In genomic region chr13:97725160-97725825, GRCm38 (mm10) we compare ENCODE assay signal across 13 mouse cellular contexts. TPM values are rescaled to one million over a fixed set of nuclear protein-coding genes. Genes with fewer than 3 reads are reported as not detected.
A peak's percentile ranks its signal among the peaks of the same experiment; 100 is the strongest.
DNase-seq lines count a peak whose midpoint lies in the region; ATAC-seq and TF ChIP-seq lines count a peak whose summit lies in the region.
"Had no signal": no experiment of that assay in that cellular context is flagged by ENCODE, and none has a peak within 500 bp of the region (broad histone marks: within the 10 kb centered on the region; RNA-seq: fewer than 3 reads in every experiment).

No protein-coding gene starts in this region.

- intact Hi-C loops in gastrocnemius, adult 2 months (cut with DNase I), result no loop called here

- H3K27me3 ChIP-seq in liver, embryonic 14.5 days (ENCODE audit: control insufficient read depth, insufficient read depth, low read length), result no peaks in the 10 kb centered on the region
- H3K27me3 ChIP-seq in liver, embryonic 11.5 days (replicated peaks; ENCODE audit: control insufficient read depth, insufficient read depth, low read length), result no peaks in the 10 kb centered on the region
- H3K27me3 ChIP-seq in limb, embryonic 14.5 days (ENCODE audit: control insufficient read depth, insufficient read depth, low read length), result no peaks in the 10 kb centered on the region
- H3K27me3 ChIP-seq in midbrain, embryonic 10.5 days (ENCODE audit: low read depth, poor library complexity, severe bottlenecking), result no peaks in the 10 kb centered on the region
- H3K27me3 ChIP-seq: embryonic facial prominence, embryonic 12.5 days; hindbrain, embryonic 13.5 days; kidney, embryonic 15.5 days; megakaryocyte, embryonic 14.5 days had no signal

- no peak for ATAC-seq in liver, embryonic 14.5 days (ENCODE audit: insufficient read depth)
- no peak for ATAC-seq in liver, embryonic 11.5 days (replicated peaks; ENCODE audit: low FRiP score)
- peak; percentile 72; the same call in 1 of the 2 replicates for ATAC-seq in limb, embryonic 14.5 days (ENCODE audit: low FRiP score, low read depth)
- ATAC-seq: intestine, embryonic 16.5 days; midbrain, embryonic 16.5 days had no signal

- DNase-seq in gastrocnemius, adult 2 months, result peak; percentile 25
- no peak for DNase-seq in gastrocnemius, adult 18-20 months (ENCODE audit: low spot score)
- no peak for DNase-seq in liver, embryonic 14.5 days (ENCODE audit: low read depth in 3 of 3, low spot score in 3 of 3)
- DNase-seq in liver, embryonic 11.5 days (ENCODE audit: low spot score), result no peak
- peak; percentile 36 for DNase-seq in brain, embryonic 14.5 days (ENCODE audit: low read depth)
- DNase-seq in limb, embryonic 14.5 days (ENCODE audit: low spot score), result peak; percentile 59
- no peak for DNase-seq in midbrain, embryonic 10.5 days (ENCODE audit: low spot score)

- no peaks in the 10 kb centered on the region for H3K4me1 ChIP-seq in liver, embryonic 14.5 days (replicated peaks; ENCODE audit: control insufficient read depth in 2 of 2, insufficient read depth in 2 of 2, low read length in 1 of 2)
- no peaks in the 10 kb centered on the region for H3K4me1 ChIP-seq in liver, embryonic 11.5 days (replicated peaks; ENCODE audit: control insufficient read depth, insufficient read depth, low read length)
- peaks cover 12% of the 10 kb centered on the region; the same call in 1 of the 2 replicates for H3K4me1 ChIP-seq in limb, embryonic 14.5 days (ENCODE audit: control insufficient read depth, insufficient read depth, low read length)
- H3K4me1 ChIP-seq in midbrain, embryonic 10.5 days, result peaks cover 8% of the 10 kb centered on the region; the same call in 1 of the 2 replicates
- H3K4me1 ChIP-seq: kidney, embryonic 15.5 days; megakaryocyte, embryonic 14.5 days had no signal

- TF ChIP-seq EP300 in liver, embryonic 14.5 days (IDR thresholded peaks at IDR 0.05; ENCODE audit: low read depth), result no peak

- no peaks in the 10 kb centered on the region for H3K36me3 ChIP-seq in liver, embryonic 14.5 days (replicated peaks; ENCODE audit: control insufficient read depth, insufficient read depth, low read depth)
- no peaks in the 10 kb centered on the region for H3K36me3 ChIP-seq in liver, embryonic 11.5 days (ENCODE audit: control insufficient read depth, insufficient read depth, low read length)
- no peaks in the 10 kb centered on the region for H3K36me3 ChIP-seq in limb, embryonic 14.5 days (ENCODE audit: control insufficient read depth, insufficient read depth, low read length)
- H3K36me3 ChIP-seq in midbrain, embryonic 10.5 days, result no peaks in the 10 kb centered on the region
- H3K36me3 ChIP-seq: embryonic facial prominence, embryonic 12.5 days; hindbrain, embryonic 13.5 days; kidney, embryonic 15.5 days had no signal

- TF ChIP-seq POLR2A in brain, embryonic 14.5 days (IDR thresholded peaks at IDR 0.05; ENCODE audit: borderline replicate concordance, extremely low read depth, insufficient read depth, insufficient read length, poor library complexity, severe bottlenecking), result no peak
- no peak for TF ChIP-seq POLR2A in limb, embryonic 14.5 days (IDR thresholded peaks at IDR 0.05; ENCODE audit: borderline replicate concordance, extremely low read depth, insufficient read depth, insufficient read length)

- H3K9me3 ChIP-seq in liver, embryonic 14.5 days (ENCODE audit: control insufficient read depth, low read length), result no peaks in the 10 kb centered on the region
- no peaks in the 10 kb centered on the region for H3K9me3 ChIP-seq in liver, embryonic 11.5 days (ENCODE audit: control insufficient read depth, low read length)
- H3K9me3 ChIP-seq in limb, embryonic 14.5 days (ENCODE audit: control insufficient read depth, low read length), result no peaks in the 10 kb centered on the region
- H3K9me3 ChIP-seq in midbrain, embryonic 10.5 days (replicated peaks), result no peaks in the 10 kb centered on the region
- H3K9me3 ChIP-seq: embryonic facial prominence, embryonic 12.5 days; hindbrain, embryonic 13.5 days; kidney, embryonic 15.5 days; megakaryocyte, embryonic 14.5 days had no signal

- no peak overlapping the region for H3K9ac ChIP-seq in liver, embryonic 14.5 days (replicated peaks)
- no peak overlapping the region for H3K9ac ChIP-seq in liver, embryonic 11.5 days (ENCODE audit: low read depth, low read length)
- no peak overlapping the region for H3K9ac ChIP-seq in limb, embryonic 14.5 days (ENCODE audit: low read depth, low read length, severe bottlenecking)
- H3K9ac ChIP-seq: embryonic facial prominence, embryonic 12.5 days; hindbrain, embryonic 13.5 days; kidney, embryonic 15.5 days had no signal

- no peak for TF ChIP-seq CTCF in gastrocnemius, adult 2 months (IDR thresholded peaks at IDR 0.05)
- peak; percentile 25; the same call in 1 of the 2 replicates for TF ChIP-seq CTCF in liver, embryonic 14.5 days (IDR thresholded peaks at IDR 0.05; ENCODE audit: low read depth)
- TF ChIP-seq CTCF in brain, embryonic 14.5 days (IDR thresholded peaks at IDR 0.05; ENCODE audit: borderline replicate concordance, extremely low read depth, insufficient read depth, insufficient read length), result no peak

- no peak overlapping the region for H3K4me3 ChIP-seq in gastrocnemius, adult 2 months
- H3K4me3 ChIP-seq in liver, embryonic 14.5 days (ENCODE audit: insufficient read depth in 1 of 2, low read depth in 2 of 2, low read length in 2 of 2), result no peak overlapping the region
- H3K4me3 ChIP-seq in liver, embryonic 11.5 days (ENCODE audit: low read depth, low read length), result no peak overlapping the region
- H3K4me3 ChIP-seq in limb, embryonic 14.5 days (replicated peaks; ENCODE audit: low read length), result no peak overlapping the region
- H3K4me3 ChIP-seq in midbrain, embryonic 10.5 days, result no peak overlapping the region
- H3K4me3 ChIP-seq: embryonic facial prominence, embryonic 12.5 days; hindbrain, embryonic 13.5 days; kidney, embryonic 15.5 days; megakaryocyte, embryonic 14.5 days had no signal

- no peak overlapping the region for H3K27ac ChIP-seq in gastrocnemius, adult 2 months
- no peak overlapping the region for H3K27ac ChIP-seq in liver, embryonic 14.5 days
- H3K27ac ChIP-seq in liver, embryonic 11.5 days (ENCODE audit: low read depth, low read length), result no peak overlapping the region
- no peak overlapping the region for H3K27ac ChIP-seq in limb, embryonic 14.5 days (replicated peaks; ENCODE audit: low read depth, low read length)
- H3K27ac ChIP-seq in midbrain, embryonic 10.5 days (replicated peaks), result no peak overlapping the region
- H3K27ac ChIP-seq: embryonic facial prominence, embryonic 12.5 days; hindbrain, embryonic 13.5 days; kidney, embryonic 15.5 days had no signal

- no peak overlapping the region for H3K4me2 ChIP-seq in liver, embryonic 14.5 days (ENCODE audit: low read depth)
- no peak overlapping the region for H3K4me2 ChIP-seq in liver, embryonic 11.5 days
- H3K4me2 ChIP-seq in limb, embryonic 14.5 days (replicated peaks; ENCODE audit: low read depth, low read length, severe bottlenecking), result no peak overlapping the region
- H3K4me2 ChIP-seq: embryonic facial prominence, embryonic 12.5 days; hindbrain, embryonic 13.5 days; kidney, embryonic 15.5 days had no signal

- 75% methylated on average over 11 of the region's 11 CpGs for WGBS in liver, embryonic 14.5 days (ENCODE audit: insufficient replicate concordance)
- WGBS in liver, embryonic 11.5 days, result 82% methylated on average over 11 of the region's 11 CpGs
- 54% methylated on average over 11 of the region's 11 CpGs for WGBS in limb, embryonic 14.5 days
- 84% methylated on average over 11 of the region's 11 CpGs for WGBS in midbrain, embryonic 10.5 days

RNA-seq across cellular contexts. Expression of gene Gm10260, which starts 35.1 kb away (rescaled TPM):
- 100 to 1,000 TPM; 109 to 126 TPM for total RNA-seq in gastrocnemius, adult 2 months (2021)
- total RNA-seq in gastrocnemius, adult 18-20 months (2021), result 100 to 1,000 TPM; 110 to 122 TPM
- 3.7 and 29.6 TPM in 2 replicates for polyA plus RNA-seq in liver, embryonic 14.5 days (2012; rRNA removed)
- 0.99 and 2.3 TPM in 2 replicates for polyA plus RNA-seq in liver, embryonic 14.5 days (2014; fragmentation: Nextera tagmentation; extraction: Ambion mirVana)
- polyA plus RNA-seq in liver, embryonic 11.5 days (2014; fragmentation: Nextera tagmentation; extraction: Ambion mirVana), result 3.8 and 8.2 TPM in 2 replicates
- polyA plus RNA-seq in brain, embryonic 14.5 days (2012; rRNA removed), result 2.2 and 4.8 TPM in 2 replicates
- 3.0 and 3.9 TPM in 2 replicates for polyA plus RNA-seq in limb, embryonic 14.5 days (2012; rRNA removed)
- 3.4 and 6.3 TPM in 2 replicates for polyA plus RNA-seq in limb, embryonic 14.5 days (2014; fragmentation: Nextera tagmentation; extraction: Ambion mirVana)
- polyA plus RNA-seq in midbrain, embryonic 10.5 days (2016; fragmentation: Nextera tagmentation; extraction: Ambion mirVana), result 4.2 and 4.9 TPM in 2 replicates

Comparison
In these comparisons a context has a peak if more than half of its experiments do, and no peak if none do; other contexts are left out.
1. DNase-seq: peak in gastrocnemius, adult 2 months (single experiment), brain, embryonic 14.5 days (single experiment) and limb, embryonic 14.5 days (single experiment); none in gastrocnemius, adult 18-20 months (single experiment), liver, embryonic 14.5 days (0 of 3), liver, embryonic 11.5 days (single experiment) and midbrain, embryonic 10.5 days (single experiment).